ENCODE assay signal across 8 mouse cellular contexts in genomic region chr5:33782999-33783390, GRCm38 (mm10). TPM values are rescaled to one million over a fixed set of nuclear protein-coding genes. Genes with fewer than 3 reads are reported as not detected.
DNase-seq lines count a peak whose midpoint lies in the region; ATAC-seq lines count a peak whose summit lies in the region.

No protein-coding gene starts in this region.

- H3K27ac ChIP-seq in lung, embryonic 16.5 days (ENCODE audit: low read length): peak overlapping the region; percentile 5; the same call in 1 of the 2 replicates
- H3K27ac ChIP-seq in embryonic facial prominence, embryonic 15.5 days (replicated peaks): peak overlapping the region; percentile 28; the same call in 1 of the 2 replicates
- no peak overlapping the region for H3K27ac ChIP-seq in intestine, embryonic 15.5 days
- H3K27ac ChIP-seq in neural tube, embryonic 14.5 days (ENCODE audit: low read depth, low read length): no peak overlapping the region; the same call in 1 of the 2 replicates

- no peaks in the 10 kb centered on the region for H3K9me3 ChIP-seq in lung, embryonic 16.5 days (ENCODE audit: control insufficient read depth, low read length)
- H3K9me3 ChIP-seq in embryonic facial prominence, embryonic 15.5 days (replicated peaks): no peaks in the 10 kb centered on the region
- H3K9me3 ChIP-seq in intestine, embryonic 15.5 days: no peaks in the 10 kb centered on the region
- no peaks in the 10 kb centered on the region for H3K9me3 ChIP-seq in neural tube, embryonic 14.5 days (ENCODE audit: control insufficient read depth, low read length)

- no peaks in the 10 kb centered on the region for H3K27me3 ChIP-seq in lung, embryonic 16.5 days (ENCODE audit: control insufficient read depth, insufficient read depth, low read depth, low read length)
- no peaks in the 10 kb centered on the region for H3K27me3 ChIP-seq in embryonic facial prominence, embryonic 15.5 days
- H3K27me3 ChIP-seq in intestine, embryonic 15.5 days (replicated peaks): no peaks in the 10 kb centered on the region
- no peaks in the 10 kb centered on the region for H3K27me3 ChIP-seq in neural tube, embryonic 14.5 days (ENCODE audit: control insufficient read depth, insufficient read depth, low read length)

- H3K4me3 ChIP-seq in lung, embryonic 16.5 days (ENCODE audit: low read length): peak overlapping the region; percentile 99
- peak overlapping the region; percentile 70 for H3K4me3 ChIP-seq in embryonic facial prominence, embryonic 15.5 days (replicated peaks)
- H3K4me3 ChIP-seq in intestine, embryonic 15.5 days (replicated peaks): peak overlapping the region; percentile 97
- H3K4me3 ChIP-seq in neural tube, embryonic 14.5 days (ENCODE audit: low read depth, low read length): peak overlapping the region; percentile 89

- H3K36me3 ChIP-seq in lung, embryonic 16.5 days (ENCODE audit: control insufficient read depth, insufficient read depth, low read length): no peaks in the 10 kb centered on the region
- H3K36me3 ChIP-seq in embryonic facial prominence, embryonic 15.5 days: peaks cover under 1% of the 10 kb centered on the region; the same call in 1 of the 2 replicates
- H3K36me3 ChIP-seq in intestine, embryonic 15.5 days: no peaks in the 10 kb centered on the region
- no peaks in the 10 kb centered on the region for H3K36me3 ChIP-seq in neural tube, embryonic 14.5 days (ENCODE audit: control insufficient read depth, insufficient read depth, low read length)

- peak overlapping the region; percentile 91 for H3K4me2 ChIP-seq in lung, embryonic 16.5 days (ENCODE audit: low read depth, low read length)
- H3K4me2 ChIP-seq in embryonic facial prominence, embryonic 15.5 days (replicated peaks): peak overlapping the region; percentile 81
- H3K4me2 ChIP-seq in intestine, embryonic 15.5 days (replicated peaks): peak overlapping the region; percentile 88
- peak overlapping the region; percentile 79 for H3K4me2 ChIP-seq in neural tube, embryonic 14.5 days (ENCODE audit: low read depth, low read length)

- WGBS in lung, embryonic 16.5 days: 2% methylated on average over 6 of the region's 6 CpGs
- 8% methylated on average over 6 of the region's 6 CpGs for WGBS in embryonic facial prominence, embryonic 15.5 days
- WGBS in intestine, embryonic 15.5 days: 6% methylated on average over 6 of the region's 6 CpGs
- 9% methylated on average over 6 of the region's 6 CpGs for WGBS in neural tube, embryonic 14.5 days

- H3K4me1 ChIP-seq in lung, embryonic 16.5 days (replicated peaks; ENCODE audit: control insufficient read depth, insufficient read depth, low read length): peaks cover 12% of the 10 kb centered on the region
- peaks cover 17% of the 10 kb centered on the region for H3K4me1 ChIP-seq in embryonic facial prominence, embryonic 15.5 days
- H3K4me1 ChIP-seq in intestine, embryonic 15.5 days (replicated peaks): peaks cover 10% of the 10 kb centered on the region
- H3K4me1 ChIP-seq in neural tube, embryonic 14.5 days (ENCODE audit: control insufficient read depth, insufficient read depth, low read length): peaks cover 15% of the 10 kb centered on the region; the same call in 1 of the 2 replicates

- DNase-seq in lung, postnatal 4 days: no peak
- DNase-seq in cerebellum, adult 9-11 months: no peak
- DNase-seq in left cerebral cortex, adult 8-10 months (ENCODE audit: low spot score in 2 of 2): no peak
- DNase-seq in urinary bladder, postnatal 25 days (ENCODE audit: low spot score): no peak

- H3K9ac ChIP-seq in lung, embryonic 16.5 days (ENCODE audit: low read length): peak overlapping the region; percentile 86
- H3K9ac ChIP-seq in embryonic facial prominence, embryonic 15.5 days: peak overlapping the region; percentile 48
- H3K9ac ChIP-seq in intestine, embryonic 15.5 days: peak overlapping the region; percentile 92
- H3K9ac ChIP-seq in neural tube, embryonic 14.5 days (replicated peaks; ENCODE audit: low read depth, low read length): peak overlapping the region; percentile 87

- no peak for ATAC-seq in lung, embryonic 16.5 days (ENCODE audit: low read depth)
- peak; percentile 20; the same call in 1 of the 2 replicates for ATAC-seq in embryonic facial prominence, embryonic 15.5 days (ENCODE audit: insufficient number of reproducible peaks, low FRiP score, low TSS enrichment, low read depth)
- peak; percentile 71 for ATAC-seq in intestine, embryonic 15.5 days
- peak; percentile 80; the same call in 1 of the 2 replicates for ATAC-seq in neural tube, embryonic 14.5 days (ENCODE audit: low read depth)

RNA-seq across cellular contexts. Expression of gene Letm1, which starts 0.4 kb away (rescaled TPM):
- 33.8 and 41.0 TPM in 2 replicates for polyA plus RNA-seq in lung, embryonic 16.5 days (2015; fragmentation: Nextera tagmentation; extraction: Ambion mirVana)
- 49.9 and 51.8 TPM in 2 replicates for polyA plus RNA-seq in embryonic facial prominence, embryonic 15.5 days (2015; fragmentation: Nextera tagmentation; extraction: Ambion mirVana)
- polyA plus RNA-seq in intestine, embryonic 15.5 days (2015; fragmentation: Nextera tagmentation; extraction: Ambion mirVana): 42.5 and 49.5 TPM in 2 replicates
- polyA plus RNA-seq in neural tube, embryonic 14.5 days (2014; fragmentation: Nextera tagmentation; extraction: Ambion mirVana): 67.0 and 69.5 TPM in 2 replicates
- 100 to 1,000 TPM in 1 of 4 experiments, 10 to 100 TPM in 3; 94.3 to 103 (median 95.4) TPM for total RNA-seq in left cerebral cortex, adult 8-10 months (2022)

RNA-seq across cellular contexts. Expression of gene Nsd2, which starts 37.5 kb away (rescaled TPM):
- 43.0 and 45.0 TPM in 2 replicates for polyA plus RNA-seq in lung, embryonic 16.5 days (2015; fragmentation: Nextera tagmentation; extraction: Ambion mirVana)
- polyA plus RNA-seq in embryonic facial prominence, embryonic 15.5 days (2015; fragmentation: Nextera tagmentation; extraction: Ambion mirVana): 35.8 and 37.6 TPM in 2 replicates
- polyA plus RNA-seq in intestine, embryonic 15.5 days (2015; fragmentation: Nextera tagmentation; extraction: Ambion mirVana): 38.8 and 41.3 TPM in 2 replicates
- 104 and 109 TPM in 2 replicates for polyA plus RNA-seq in neural tube, embryonic 14.5 days (2014; fragmentation: Nextera tagmentation; extraction: Ambion mirVana)
- 100 to 1,000 TPM; 132 to 163 (median 146) TPM for total RNA-seq in left cerebral cortex, adult 8-10 months (2022)

Comparison
In these comparisons a context has a peak if more than half of its experiments do, and no peak if none do; other contexts are left out.
1. H3K27ac ChIP-seq: peak in lung, embryonic 16.5 days (single experiment) and embryonic facial prominence, embryonic 15.5 days (single experiment); none in intestine, embryonic 15.5 days (single experiment) and neural tube, embryonic 14.5 days (single experiment).
2. Peak in every context shown above with its lines, with median percentiles within 50 percentile points of each other: H3K4me2 ChIP-seq, H3K4me3 ChIP-seq and H3K9ac ChIP-seq.